ENCODE assay signal across 27 mouse cellular contexts in the genomic region with DNA sequence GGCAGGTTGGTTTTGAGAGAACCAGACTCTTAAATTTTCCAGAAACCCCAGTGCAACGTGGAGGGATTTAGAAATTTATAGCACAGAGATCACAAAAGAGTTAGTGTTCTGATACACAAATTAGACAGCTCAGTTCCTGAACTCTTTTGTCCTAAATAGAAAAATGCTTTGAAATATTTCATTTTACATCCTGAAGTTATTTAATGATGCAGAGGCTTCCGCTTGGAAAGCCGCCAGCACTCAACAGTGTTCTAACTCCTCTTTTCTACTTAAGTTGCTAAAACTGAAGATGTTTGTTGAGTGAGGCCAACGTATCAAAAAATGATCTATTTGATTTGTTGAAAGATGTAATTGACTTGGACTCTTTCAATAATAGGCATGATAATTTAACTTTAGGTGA.
DNase-seq lines count a peak whose midpoint lies in the region; ATAC-seq and TF ChIP-seq lines count a peak whose summit lies in the region.
"Had no signal": no experiment of that assay in that cellular context is flagged by ENCODE, and none has a peak within 500 bp of the region (broad histone marks: within the 10 kb centered on the region; RNA-seq: fewer than 3 reads in every experiment).

No protein-coding gene starts in this region.

- H3K9me3 ChIP-seq in heart, embryonic 12.5 days (replicated peaks), result no peaks in the 10 kb centered on the region
- H3K9me3 ChIP-seq in kidney, postnatal 0 days (replicated peaks; ENCODE audit: low read length), result no peaks in the 10 kb centered on the region
- no peaks in the 10 kb centered on the region for H3K9me3 ChIP-seq in kidney, embryonic 14.5 days (ENCODE audit: control insufficient read depth, low read length)
- H3K9me3 ChIP-seq in lung, embryonic 14.5 days (ENCODE audit: low read depth, low read length), result no peaks in the 10 kb centered on the region
- H3K9me3 ChIP-seq: embryonic facial prominence, embryonic 12.5 days; embryonic facial prominence, embryonic 15.5 days; forebrain, embryonic 12.5 days; forebrain, embryonic 15.5 days; heart, embryonic 15.5 days; hindbrain, embryonic 10.5 days; hindbrain, embryonic 13.5 days had no signal

- no peaks in the 10 kb centered on the region for H3K36me3 ChIP-seq in heart, embryonic 12.5 days
- H3K36me3 ChIP-seq in kidney, postnatal 0 days (ENCODE audit: insufficient read depth, low read length), result no peaks in the 10 kb centered on the region
- H3K36me3 ChIP-seq in kidney, embryonic 14.5 days (ENCODE audit: control insufficient read depth, insufficient read depth, low read length), result no peaks in the 10 kb centered on the region
- H3K36me3 ChIP-seq in lung, embryonic 14.5 days (ENCODE audit: insufficient read depth), result no peaks in the 10 kb centered on the region
- H3K36me3 ChIP-seq: embryonic facial prominence, embryonic 12.5 days; embryonic facial prominence, embryonic 15.5 days; forebrain, embryonic 12.5 days; forebrain, embryonic 15.5 days; heart, embryonic 15.5 days; hindbrain, embryonic 10.5 days; hindbrain, embryonic 13.5 days had no signal

- ATAC-seq in heart, embryonic 12.5 days (ENCODE audit: insufficient number of reproducible peaks, low FRiP score), result no peak
- ATAC-seq in kidney, postnatal 0 days (replicated peaks; ENCODE audit: low FRiP score, low read depth), result no peak
- no peak for ATAC-seq in kidney, embryonic 14.5 days (ENCODE audit: low FRiP score, low TSS enrichment)
- ATAC-seq in lung, embryonic 14.5 days (ENCODE audit: insufficient read depth), result no peak
- ATAC-seq: activated CD4-positive, CD25-positive, alpha-beta regulatory T cell, adult 4 months; forebrain, embryonic 15.5 days; hindbrain, embryonic 16.5 days had no signal

- 84% methylated on average over 4 of the region's 4 CpGs for WGBS in heart, embryonic 12.5 days
- WGBS in kidney, postnatal 0 days, result 52% methylated on average over 4 of the region's 4 CpGs
- WGBS in kidney, embryonic 14.5 days, result 66% methylated on average over 4 of the region's 4 CpGs
- WGBS in lung, embryonic 14.5 days, result 52% methylated on average over 4 of the region's 4 CpGs

- no peaks in the 10 kb centered on the region for H3K27me3 ChIP-seq in heart, embryonic 12.5 days (replicated peaks)
- no peaks in the 10 kb centered on the region for H3K27me3 ChIP-seq in kidney, postnatal 0 days (ENCODE audit: insufficient read depth, low read length)
- no peaks in the 10 kb centered on the region; the same call in 1 of the 2 replicates for H3K27me3 ChIP-seq in kidney, embryonic 14.5 days (ENCODE audit: control insufficient read depth, insufficient read depth, low read length)
- no peaks in the 10 kb centered on the region for H3K27me3 ChIP-seq in lung, embryonic 14.5 days (ENCODE audit: insufficient read depth, low read length)
- H3K27me3 ChIP-seq: embryonic facial prominence, embryonic 12.5 days; forebrain, embryonic 15.5 days; heart, embryonic 15.5 days; hindbrain, embryonic 13.5 days had no signal

- TF ChIP-seq CTCF in kidney, postnatal 0 days (IDR thresholded peaks at IDR 0.05; ENCODE audit: low read depth), result no peak
- TF ChIP-seq CTCF in lung, embryonic 14.5 days (IDR thresholded peaks at IDR 0.05; ENCODE audit: low read depth), result no peak

- H3K9ac ChIP-seq in heart, embryonic 12.5 days, result no peak overlapping the region
- no peak overlapping the region for H3K9ac ChIP-seq in kidney, postnatal 0 days (ENCODE audit: low read depth, low read length)
- no peak overlapping the region for H3K9ac ChIP-seq in kidney, embryonic 14.5 days (ENCODE audit: low read depth, low read length)
- H3K9ac ChIP-seq in lung, embryonic 14.5 days, result no peak overlapping the region
- H3K9ac ChIP-seq: embryonic facial prominence, embryonic 12.5 days; embryonic facial prominence, embryonic 15.5 days; forebrain, embryonic 12.5 days; forebrain, embryonic 15.5 days; heart, embryonic 15.5 days; hindbrain, embryonic 13.5 days had no signal

- H3K27ac ChIP-seq in heart, embryonic 12.5 days (ENCODE audit: poor library complexity, severe bottlenecking), result no peak overlapping the region
- no peak overlapping the region for H3K27ac ChIP-seq in kidney, postnatal 0 days
- no peak overlapping the region for H3K27ac ChIP-seq in kidney, embryonic 14.5 days (ENCODE audit: low read depth, low read length)
- no peak overlapping the region for H3K27ac ChIP-seq in lung, embryonic 14.5 days (ENCODE audit: low read depth)
- H3K27ac ChIP-seq: embryonic facial prominence, embryonic 12.5 days; embryonic facial prominence, embryonic 15.5 days; forebrain, embryonic 12.5 days; forebrain, embryonic 15.5 days; heart, embryonic 15.5 days; hindbrain, embryonic 10.5 days; hindbrain, embryonic 13.5 days had no signal

- no peak overlapping the region for H3K4me2 ChIP-seq in heart, embryonic 12.5 days
- no peak overlapping the region for H3K4me2 ChIP-seq in kidney, postnatal 0 days (ENCODE audit: low read length)
- H3K4me2 ChIP-seq in kidney, embryonic 14.5 days (replicated peaks; ENCODE audit: low read depth, low read length), result no peak overlapping the region
- no peak overlapping the region for H3K4me2 ChIP-seq in lung, embryonic 14.5 days
- H3K4me2 ChIP-seq: embryonic facial prominence, embryonic 12.5 days; embryonic facial prominence, embryonic 15.5 days; forebrain, embryonic 12.5 days; forebrain, embryonic 15.5 days; heart, embryonic 11.5 days; heart, embryonic 15.5 days; hindbrain, embryonic 13.5 days had no signal

- peaks cover 16% of the 10 kb centered on the region for H3K4me1 ChIP-seq in heart, embryonic 12.5 days (replicated peaks)
- no peaks in the 10 kb centered on the region for H3K4me1 ChIP-seq in kidney, postnatal 0 days (replicated peaks; ENCODE audit: insufficient read depth, low read length)
- peaks cover 7% of the 10 kb centered on the region; the same call in 1 of the 2 replicates for H3K4me1 ChIP-seq in kidney, embryonic 14.5 days (ENCODE audit: control insufficient read depth, insufficient read depth, low read length)
- H3K4me1 ChIP-seq in lung, embryonic 14.5 days (ENCODE audit: insufficient read depth), result peaks cover 10% of the 10 kb centered on the region; the same call in 1 of the 2 replicates
- H3K4me1 ChIP-seq: embryonic facial prominence, embryonic 15.5 days had no signal

- peak; percentile 9 for DNase-seq in heart, adult 11 months
- DNase-seq in kidney, postnatal 0 days (ENCODE audit: low spot score), result peak; percentile 68
- peak; percentile 70 for DNase-seq in lung, embryonic 14.5 days
- DNase-seq in lung, postnatal 4 days, result no peak
- DNase-seq in cerebellum, postnatal 14 days, result no peak
- no peak for DNase-seq in ovary, adult 18-20 months (ENCODE audit: low spot score)
- DNase-seq: adrenal gland, adult 8-10 months; adrenal gland, postnatal 25 days; cerebellum, adult 18-20 months; cerebellum, adult 9-10 months; cerebellum, postnatal 25 days; gastrocnemius, postnatal 10 days; gastrocnemius, postnatal 36 days; heart, postnatal 10 days; heart, postnatal 36 days had no signal

- H3K4me3 ChIP-seq in heart, embryonic 12.5 days, result no peak overlapping the region
- H3K4me3 ChIP-seq in kidney, postnatal 0 days (replicated peaks; ENCODE audit: low read depth, low read length), result no peak overlapping the region
- H3K4me3 ChIP-seq in kidney, embryonic 14.5 days (ENCODE audit: low read length), result no peak overlapping the region
- no peak overlapping the region for H3K4me3 ChIP-seq in lung, embryonic 14.5 days (ENCODE audit: low read depth, low read length)
- H3K4me3 ChIP-seq: embryonic facial prominence, embryonic 12.5 days; embryonic facial prominence, embryonic 15.5 days; forebrain, embryonic 12.5 days; forebrain, embryonic 15.5 days; heart, embryonic 15.5 days; hindbrain, embryonic 10.5 days; hindbrain, embryonic 13.5 days had no signal

Comparison
In these comparisons a context has a peak if more than half of its experiments do, and no peak if none do; other contexts are left out.
1. DNase-seq: peak in heart, adult 11 months (single experiment), kidney, postnatal 0 days (single experiment) and lung, embryonic 14.5 days (single experiment); none in lung, postnatal 4 days (0 of 2), cerebellum, postnatal 14 days (0 of 2) and ovary, adult 18-20 months (single experiment).